Comparison of ENCODE assay signal across 22 mouse cellular contexts in genomic region chr5:4664918-4665317, GRCm38 (mm10).
"Had no signal": no experiment of that assay in that cellular context is flagged by ENCODE, and none has a peak within 500 bp of the region (broad histone marks: within the 10 kb centered on the region; RNA-seq: fewer than 3 reads in every experiment).

No protein-coding gene starts in this region.

- H3K27ac ChIP-seq: liver, embryonic 13.5 days; liver, embryonic 15.5 days; lung, embryonic 15.5 days; macrophage; neural tube, embryonic 13.5 days; neural tube, embryonic 15.5 days had no signal

- H3K36me3 ChIP-seq: liver, embryonic 13.5 days; liver, embryonic 15.5 days; lung, embryonic 15.5 days; neural tube, embryonic 13.5 days; neural tube, embryonic 15.5 days had no signal

- H3K9me3 ChIP-seq: liver, embryonic 13.5 days; liver, embryonic 15.5 days; lung, embryonic 15.5 days; megakaryocyte, embryonic 14.5 days; neural tube, embryonic 13.5 days; neural tube, embryonic 15.5 days had no signal

- H3K4me3 ChIP-seq: liver, embryonic 13.5 days; liver, embryonic 15.5 days; lung, embryonic 15.5 days; megakaryocyte, embryonic 14.5 days; myocyte; neural tube, embryonic 13.5 days; neural tube, embryonic 15.5 days had no signal

- DNase-seq: liver, embryonic 13.5 days; liver, postnatal 0 days; lung, adult 2 months; lung, postnatal 14 days; lung, postnatal 36 days; retina, postnatal 1 day; right cerebral cortex, adult 18-20 months; right cerebral cortex, postnatal 25 days; right cerebral cortex, postnatal 4 days; spleen, adult 18-20 months; thymus, adult 18-20 months; thymus, postnatal 25 days; thymus, postnatal 4 days had no signal

- H3K4me1 ChIP-seq: liver, embryonic 13.5 days; liver, embryonic 15.5 days; megakaryocyte, embryonic 14.5 days had no signal

- H3K27me3 ChIP-seq: liver, embryonic 13.5 days; liver, embryonic 15.5 days; megakaryocyte, embryonic 14.5 days; neural tube, embryonic 13.5 days; neural tube, embryonic 15.5 days had no signal

- H3K4me2 ChIP-seq: liver, embryonic 11.5 days; liver, embryonic 13.5 days; liver, embryonic 15.5 days; lung, embryonic 15.5 days; neural tube, embryonic 13.5 days; neural tube, embryonic 15.5 days had no signal

- H3K9ac ChIP-seq: liver, embryonic 13.5 days; liver, embryonic 15.5 days; liver, postnatal 0 days; lung, embryonic 15.5 days; neural tube, embryonic 13.5 days; neural tube, embryonic 15.5 days had no signal

- ATAC-seq: liver, postnatal 0 days; lung, postnatal 0 days had no signal
